Mouse (Mus musculus) embryonic fibroblast, embryonic 13.5 days (primary cell): Measurements from ENCODE around the gene Rps19.

Source experiments
- CTCF ChIP-seq: IDR thresholded peaks from 2 replicates; pipeline ENCODE4 v1.5.1; 2011; ENCODE audit warnings: mild to moderate bottlenecking, control low read depth, low read length, moderate library complexity, borderline replicate concordance; ENCODE audit not compliant: insufficient read depth
- POLR2A ChIP-seq: IDR thresholded peaks from 2 replicates; pipeline ENCODE4 v1.6.1; 2011; ENCODE audit warnings: low read depth, mild to moderate bottlenecking, control low read depth, low read length, moderate library complexity

DNA sequence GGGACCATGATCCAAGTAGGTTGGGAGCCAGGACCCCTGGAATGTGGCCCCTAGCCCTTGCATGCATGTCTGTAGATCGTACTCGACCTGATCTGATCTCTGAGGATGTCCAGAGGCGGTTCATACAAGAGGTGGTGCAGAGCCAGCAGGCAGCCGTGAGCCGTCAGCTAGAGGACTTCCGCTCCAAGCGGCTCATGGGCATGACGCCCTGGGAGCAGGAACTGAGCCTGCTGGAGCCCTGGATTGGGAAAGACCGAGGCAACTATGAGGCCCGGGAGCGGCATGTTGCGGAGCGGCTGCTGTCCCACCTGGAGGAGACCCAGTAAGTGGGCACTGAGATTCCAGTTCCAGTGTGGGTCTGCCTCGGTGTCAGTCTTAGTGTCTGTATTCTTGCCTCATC lies 28.3 kb downstream of the Rps19 start:
- no peak for TF ChIP-seq POLR2A
- TF ChIP-seq CTCF: no peak
